Mouse (Mus musculus): ENCODE data around the gene Tmem30b. TPM values are rescaled to one million over a fixed set of nuclear protein-coding genes. Genes with fewer than 3 reads are reported as not detected.
A peak's percentile ranks its signal among the peaks of the same experiment; 100 is the strongest.

The Tmem30b gene
- polyA plus RNA-seq, 1 experiment from 2014 or later: 4.0 TPM

GRCm38 (mm10) chr12:73506648-73507047, 39.5 kb downstream of the Tmem30b start:
- DNase-seq (peak; percentile 39), ATAC-seq (ENCODE audit: insufficient read depth) (peak; percentile 47; the same call in 1 of the 2 replicates)
- peak overlapping the region; percentile 39 for H3K4me2 ChIP-seq
- H3K9me3 ChIP-seq (ENCODE audit: low read depth, low read length): no peaks in the 10 kb centered on the region
- no peak overlapping the region for H3K9ac ChIP-seq
- H3K4me1 ChIP-seq (ENCODE audit: insufficient read depth): 0 out of 2 replicates have a peak, but pooled peaks cover 3% of the 10 kb centered on the region
- H3K4me3 ChIP-seq (ENCODE audit: low read depth, low read length): no peak overlapping the region
- H3K27ac ChIP-seq (ENCODE audit: low read depth): no peak overlapping the region
- no peaks in the 10 kb centered on the region for H3K27me3 ChIP-seq (ENCODE audit: insufficient read depth, low read length)
- 36% methylated on average over 5 of the region's 5 CpGs for WGBS
- H3K36me3 ChIP-seq (ENCODE audit: insufficient read depth): no peaks in the 10 kb centered on the region
- no peak for TF ChIP-seq CTCF (IDR thresholded peaks at IDR 0.05; ENCODE audit: low read depth)

GRCm38 (mm10) chr12:73500689-73501326, 45.4 kb downstream of the Tmem30b start:
- DNase-seq (peak; percentile 56), ATAC-seq (ENCODE audit: insufficient read depth) (peak; percentile 76)
- H3K4me3 ChIP-seq (ENCODE audit: low read depth, low read length): no peak overlapping the region

GRCm38 (mm10) chr12:73495172-73495571, 51.0 kb downstream of the Tmem30b start:
- 63% methylated on average over 10 of the region's 10 CpGs for WGBS
- no peaks in the 10 kb centered on the region for H3K9me3 ChIP-seq (ENCODE audit: low read depth, low read length)
- no peaks in the 10 kb centered on the region for H3K27me3 ChIP-seq (ENCODE audit: insufficient read depth, low read length)
- DNase-seq: no peak
- H3K27ac ChIP-seq (ENCODE audit: low read depth): no peak overlapping the region
- H3K4me1 ChIP-seq (ENCODE audit: insufficient read depth): no peaks in the 10 kb centered on the region
- ATAC-seq (ENCODE audit: insufficient read depth): no peak
- no peak for TF ChIP-seq CTCF (IDR thresholded peaks at IDR 0.05; ENCODE audit: low read depth)
- H3K9ac ChIP-seq: no peak overlapping the region
- H3K4me2 ChIP-seq: no peak overlapping the region
- H3K4me3 ChIP-seq (ENCODE audit: low read depth, low read length): no peak overlapping the region
- H3K36me3 ChIP-seq (ENCODE audit: insufficient read depth): no peaks in the 10 kb centered on the region

More at GRCm38 (mm10) chr12:73500689-73501326, 45.4 kb downstream of the Tmem30b start:
- no peaks in the 10 kb centered on the region for H3K36me3 ChIP-seq (ENCODE audit: insufficient read depth)
- H3K9ac ChIP-seq: no peak overlapping the region
- H3K27ac ChIP-seq (ENCODE audit: low read depth): no peak overlapping the region; the same call in 1 of the 2 replicates
- no peaks in the 10 kb centered on the region for H3K9me3 ChIP-seq (ENCODE audit: low read depth, low read length)
- H3K27me3 ChIP-seq (ENCODE audit: insufficient read depth, low read length): no peaks in the 10 kb centered on the region
- TF ChIP-seq CTCF (IDR thresholded peaks at IDR 0.05; ENCODE audit: low read depth): no peak
- WGBS: 34% methylated on average over 5 of the region's 5 CpGs
- H3K4me2 ChIP-seq: no peak overlapping the region
- no peaks in the 10 kb centered on the region for H3K4me1 ChIP-seq (ENCODE audit: insufficient read depth)

GRCm38 (mm10) chr12:73493929-73494530, 52.2 kb downstream of the Tmem30b start:
- Histone ChIP-seq H3K9ac (no peak overlapping the region), H3K4me3 (ENCODE audit: low read depth, low read length) (no peak overlapping the region), H3K4me2 (no peak overlapping the region), H3K36me3 (ENCODE audit: insufficient read depth) (no peaks in the 10 kb centered on the region), H3K27me3 (ENCODE audit: insufficient read depth, low read length) (no peaks in the 10 kb centered on the region), H3K27ac (ENCODE audit: low read depth) (no peak overlapping the region), H3K4me1 (ENCODE audit: insufficient read depth) (no peaks in the 10 kb centered on the region), H3K9me3 (ENCODE audit: low read depth, low read length) (no peaks in the 10 kb centered on the region)
- no peak for ATAC-seq (ENCODE audit: insufficient read depth)
- DNase-seq: no peak
- TF ChIP-seq CTCF (IDR thresholded peaks at IDR 0.05; ENCODE audit: low read depth): no peak
- 74% methylated on average over 16 of the region's 16 CpGs for WGBS

Other genes with a start within 250 kb of the Tmem30b start
- gene Prkch, start 38.4 kb upstream of the Tmem30b start, polyA plus RNA-seq (2014; fragmentation: Nextera tagmentation; extraction: Ambion mirVana): 16.2 and 18.0 TPM in 2 replicates